Mouse (Mus musculus) stomach, postnatal 0 days (tissue): ENCODE results near the gene Nsun3.

ENCODE experiments used
- CTCF ChIP-seq: IDR thresholded peaks from 2 replicates; pipeline ENCODE4 v1.5.1; 2016; ENCODE audit warnings: antibody characterized with exemption, low read depth, mild to moderate bottlenecking, moderate library complexity
- EP300 ChIP-seq: optimal IDR thresholded peaks from 2 replicates; pipeline ENCODE3; 2016; ENCODE audit warnings: antibody characterized with exemption

DNA sequence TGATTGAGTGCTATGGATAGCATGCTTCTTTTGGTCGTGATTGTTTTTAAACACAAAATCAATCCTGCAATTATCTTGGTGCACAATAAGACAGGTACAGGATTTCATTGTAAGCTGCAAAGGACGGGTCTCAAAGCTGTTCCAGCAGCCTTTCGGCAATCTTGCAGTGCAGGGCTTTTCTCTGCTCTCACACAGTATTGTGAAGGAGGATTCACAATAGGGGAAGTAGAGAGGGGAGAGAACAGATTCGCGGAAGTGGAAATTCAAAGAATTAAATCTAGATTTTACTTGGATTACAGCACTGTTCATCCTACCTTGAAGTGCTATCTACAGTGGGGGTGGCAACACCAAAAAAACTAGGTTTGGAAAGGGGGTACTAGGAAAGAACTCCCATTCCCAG, 27.2 kb upstream of the Nsun3 start:
- TF ChIP-seq EP300, result no peak
- TF ChIP-seq CTCF, result no peak
